Mouse (Mus musculus): ENCODE results near the gene Cyb5d2. TPM values are rescaled to one million over a fixed set of nuclear protein-coding genes. Genes with fewer than 3 reads are reported as not detected.

The Cyb5d2 gene
- polyA plus RNA-seq, 1 experiment, result 11.2 TPM

- no peak overlapping the region for H3K4me3 ChIP-seq (ENCODE audit: insufficient read depth, low read length)
- no peak overlapping the region for H3K27ac ChIP-seq (ENCODE audit: insufficient read depth, low read depth, low read length)
- H3K4me1 ChIP-seq (ENCODE audit: control insufficient read depth, insufficient read depth, low read length), result peaks cover 34% of the 10 kb centered on the region
- TF ChIP-seq POLR2A (IDR thresholded peaks at IDR 0.05; ENCODE audit: borderline replicate concordance, low read depth, low read length) (no peak), CTCF (IDR thresholded peaks at IDR 0.05; ENCODE audit: low read depth, low read length) (no peak)
Measured at GRCm38 (mm10) chr11:72807992-72808391, 12.1 kb upstream of the Cyb5d2 start.

- Histone ChIP-seq H3K27ac (ENCODE audit: insufficient read depth, low read depth, low read length) (no peak overlapping the region), H3K4me1 (ENCODE audit: control insufficient read depth, insufficient read depth, low read length) (peaks cover 23% of the 10 kb centered on the region)
- TF ChIP-seq POLR2A (IDR thresholded peaks at IDR 0.05; ENCODE audit: borderline replicate concordance, low read depth, low read length), result no peak
- no peak for TF ChIP-seq CTCF (IDR thresholded peaks at IDR 0.05; ENCODE audit: low read depth, low read length)
Measured at GRCm38 (mm10) chr11:72806556-72806955, 10.6 kb upstream of the Cyb5d2 start.

GRCm38 (mm10) chr11:72805232-72805631 lies 9.3 kb upstream of the Cyb5d2 start:
- Histone ChIP-seq H3K4me3 (ENCODE audit: insufficient read depth, low read length) (no peak overlapping the region), H3K4me1 (ENCODE audit: control insufficient read depth, insufficient read depth, low read length) (peaks cover 19% of the 10 kb centered on the region), H3K27ac (ENCODE audit: insufficient read depth, low read depth, low read length) (no peak overlapping the region)
- TF ChIP-seq POLR2A (IDR thresholded peaks at IDR 0.05; ENCODE audit: borderline replicate concordance, low read depth, low read length) (no peak), CTCF (IDR thresholded peaks at IDR 0.05; ENCODE audit: low read depth, low read length) (no peak)

More at GRCm38 (mm10) chr11:72806556-72806955, 10.6 kb upstream of the Cyb5d2 start:
- no peak overlapping the region for H3K4me3 ChIP-seq (ENCODE audit: insufficient read depth, low read length)

- TF ChIP-seq POLR2A (IDR thresholded peaks at IDR 0.05; ENCODE audit: borderline replicate concordance, low read depth, low read length) (no peak), CTCF (IDR thresholded peaks at IDR 0.05; ENCODE audit: low read depth, low read length) (no peak)
- no peak overlapping the region for H3K4me3 ChIP-seq (ENCODE audit: insufficient read depth, low read length)
- peaks cover 18% of the 10 kb centered on the region for H3K4me1 ChIP-seq (ENCODE audit: control insufficient read depth, insufficient read depth, low read length)
- H3K27ac ChIP-seq (ENCODE audit: insufficient read depth, low read depth, low read length), result no peak overlapping the region
Measured at GRCm38 (mm10) chr11:72804586-72804985, 8.6 kb upstream of the Cyb5d2 start.

- no peak overlapping the region for H3K4me3 ChIP-seq (ENCODE audit: insufficient read depth, low read length)
- TF ChIP-seq POLR2A (IDR thresholded peaks at IDR 0.05; ENCODE audit: borderline replicate concordance, low read depth, low read length) (no peak), CTCF (IDR thresholded peaks at IDR 0.05; ENCODE audit: low read depth, low read length) (no peak)
- no peak overlapping the region for H3K27ac ChIP-seq (ENCODE audit: insufficient read depth, low read depth, low read length)
- H3K4me1 ChIP-seq (ENCODE audit: control insufficient read depth, insufficient read depth, low read length), result peaks cover 17% of the 10 kb centered on the region
Measured at GRCm38 (mm10) chr11:72803038-72803437, 7.1 kb upstream of the Cyb5d2 start.

GRCm38 (mm10) chr11:72801182-72801581 lies 5.2 kb upstream of the Cyb5d2 start:
- no peak overlapping the region for H3K27ac ChIP-seq (ENCODE audit: insufficient read depth, low read depth, low read length)
- H3K4me1 ChIP-seq (ENCODE audit: control insufficient read depth, insufficient read depth, low read length), result peaks cover 5% of the 10 kb centered on the region
- no peak for TF ChIP-seq CTCF (IDR thresholded peaks at IDR 0.05; ENCODE audit: low read depth, low read length)
- no peak overlapping the region for H3K4me3 ChIP-seq (ENCODE audit: insufficient read depth, low read length)

- no peak for TF ChIP-seq POLR2A (IDR thresholded peaks at IDR 0.05; ENCODE audit: borderline replicate concordance, low read depth, low read length)
- no peak for TF ChIP-seq CTCF (IDR thresholded peaks at IDR 0.05; ENCODE audit: low read depth, low read length)
- no peak overlapping the region for H3K4me3 ChIP-seq (ENCODE audit: insufficient read depth, low read length)
- peaks cover 4% of the 10 kb centered on the region for H3K4me1 ChIP-seq (ENCODE audit: control insufficient read depth, insufficient read depth, low read length)
Measured at GRCm38 (mm10) chr11:72798112-72798511, 2.2 kb upstream of the Cyb5d2 start.

GRCm38 (mm10) chr11:72796773-72797338 lies 914 bp upstream of the Cyb5d2 start:
- Histone ChIP-seq H3K4me3 (ENCODE audit: insufficient read depth, low read length) (peak overlapping the region; percentile 76), H3K27ac (ENCODE audit: insufficient read depth, low read depth, low read length) (no peak overlapping the region), H3K4me1 (ENCODE audit: control insufficient read depth, insufficient read depth, low read length) (peaks cover 4% of the 10 kb centered on the region)
- TF ChIP-seq POLR2A (IDR thresholded peaks at IDR 0.05; ENCODE audit: borderline replicate concordance, low read depth, low read length) (no peak), CTCF (IDR thresholded peaks at IDR 0.05; ENCODE audit: low read depth, low read length) (no peak)

More at GRCm38 (mm10) chr11:72798112-72798511, 2.2 kb upstream of the Cyb5d2 start:
- no peak overlapping the region for H3K27ac ChIP-seq (ENCODE audit: insufficient read depth, low read depth, low read length)

GRCm38 (mm10) chr11:72796296-72796687 lies 350 bp upstream of the Cyb5d2 start:
- Histone ChIP-seq H3K4me1 (ENCODE audit: control insufficient read depth, insufficient read depth, low read length) (peaks cover 4% of the 10 kb centered on the region), H3K27ac (ENCODE audit: insufficient read depth, low read depth, low read length) (peak overlapping the region; percentile 11; the same call in 1 of the 2 replicates), H3K4me3 (ENCODE audit: insufficient read depth, low read length) (peak overlapping the region; percentile 76)
- TF ChIP-seq CTCF (IDR thresholded peaks at IDR 0.05; ENCODE audit: low read depth, low read length) (no peak), POLR2A (IDR thresholded peaks at IDR 0.05; ENCODE audit: borderline replicate concordance, low read depth, low read length) (no peak)

GRCm38 (mm10) chr11:72795149-72795454 lies 840 bp downstream of the Cyb5d2 start:
- no peak for TF ChIP-seq POLR2A (IDR thresholded peaks at IDR 0.05; ENCODE audit: borderline replicate concordance, low read depth, low read length)
- TF ChIP-seq CTCF (IDR thresholded peaks at IDR 0.05; ENCODE audit: low read depth, low read length), result no peak
- Histone ChIP-seq H3K4me3 (ENCODE audit: insufficient read depth, low read length) (peak overlapping the region; percentile 76), H3K27ac (ENCODE audit: insufficient read depth, low read depth, low read length) (peak overlapping the region; percentile 69), H3K4me1 (ENCODE audit: control insufficient read depth, insufficient read depth, low read length) (peaks cover 4% of the 10 kb centered on the region)

- TF ChIP-seq CTCF (IDR thresholded peaks at IDR 0.05; ENCODE audit: low read depth, low read length) (no peak), POLR2A (IDR thresholded peaks at IDR 0.05; ENCODE audit: borderline replicate concordance, low read depth, low read length) (no peak)
- peaks cover 4% of the 10 kb centered on the region for H3K4me1 ChIP-seq (ENCODE audit: control insufficient read depth, insufficient read depth, low read length)
- H3K4me3 ChIP-seq (ENCODE audit: insufficient read depth, low read length), result no peak overlapping the region
- H3K27ac ChIP-seq (ENCODE audit: insufficient read depth, low read depth, low read length), result no peak overlapping the region
Measured at GRCm38 (mm10) chr11:72792033-72792432, 3.9 kb downstream of the Cyb5d2 start.

All from bone marrow macrophage, adult 2 months (primary cell).